Mouse (Mus musculus) left cerebral cortex, adult 9 months (tissue): ENCODE results near the gene Psmb6.
"Not testable (repeated sequence)": the region's sequence is repeated elsewhere in the genome, so short reads cannot be mapped to it uniquely, and the experiment has no call there.

Experiments used
- DNase-seq, 2 experiments: peaks; one replicate each; pipeline ENCODE4 v3.0.0; 2022; ENCODE audit warnings: low spot score in 2 of 2

The Psmb6 gene

GRCm38 (mm10) chr11:70523306-70523989 is 1.7 kb upstream of the Psmb6 start:
- not testable (repeated sequence) for DNase-seq

DNA sequence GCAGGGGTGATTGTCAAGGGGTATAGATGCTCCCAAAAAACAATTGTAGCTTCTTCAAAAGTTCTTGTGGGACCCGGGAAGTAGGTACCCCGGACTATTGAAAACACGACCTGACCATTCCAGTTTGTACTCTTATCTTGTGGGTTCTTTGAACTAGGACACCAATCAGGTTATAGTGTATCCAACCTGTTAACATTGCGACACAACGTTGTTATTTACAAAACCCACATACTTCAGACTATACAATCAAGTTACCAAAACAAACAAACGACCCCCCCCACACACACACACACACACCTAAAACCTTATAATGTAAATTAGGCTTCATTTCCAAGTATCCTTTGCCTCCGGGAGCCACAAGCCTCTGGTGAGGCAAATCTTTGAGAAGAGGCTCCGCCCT is 385 bp upstream of the Psmb6 start:
- no peak for DNase-seq

DNA sequence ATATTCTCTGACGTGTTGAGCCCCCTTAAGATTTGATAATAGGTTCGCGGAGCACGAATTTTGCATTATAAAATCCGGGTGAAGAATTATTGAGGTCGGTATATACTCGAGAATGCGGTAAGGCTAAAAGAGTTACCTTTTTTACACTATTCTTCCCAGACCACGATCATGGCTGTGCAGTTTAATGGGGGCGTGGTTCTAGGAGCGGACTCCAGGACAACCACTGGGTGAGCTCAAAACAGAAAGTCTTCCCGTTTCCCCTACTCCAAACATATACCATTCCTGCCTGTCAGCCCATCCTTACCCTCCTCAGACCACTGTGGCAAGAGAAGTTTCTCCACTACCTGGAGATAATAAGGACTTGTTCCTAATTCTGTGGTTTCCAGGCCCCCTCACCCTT is 559 bp downstream of the Psmb6 start:
- no peak for DNase-seq

DNA sequence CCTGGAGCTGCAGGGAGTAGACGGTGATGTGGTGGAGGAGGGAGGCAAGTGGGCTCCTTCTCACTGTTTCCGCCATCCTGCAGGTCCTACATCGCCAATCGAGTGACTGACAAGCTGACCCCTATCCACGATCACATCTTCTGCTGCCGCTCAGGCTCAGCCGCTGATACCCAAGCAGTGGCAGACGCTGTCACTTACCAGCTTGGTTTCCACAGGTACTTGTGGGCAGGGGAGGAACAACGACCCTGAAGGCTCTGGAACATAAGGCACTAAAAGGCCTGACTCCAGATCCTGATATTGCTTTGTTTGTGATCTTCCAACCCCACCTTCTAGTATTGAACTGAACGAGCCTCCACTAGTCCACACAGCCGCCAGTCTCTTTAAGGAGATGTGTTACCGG is 1.0 kb downstream of the Psmb6 start:
- no peak for DNase-seq

GRCm38 (mm10) chr11:70528610-70529009 is 3.4 kb downstream of the Psmb6 start:
- no peak for DNase-seq

DNA sequence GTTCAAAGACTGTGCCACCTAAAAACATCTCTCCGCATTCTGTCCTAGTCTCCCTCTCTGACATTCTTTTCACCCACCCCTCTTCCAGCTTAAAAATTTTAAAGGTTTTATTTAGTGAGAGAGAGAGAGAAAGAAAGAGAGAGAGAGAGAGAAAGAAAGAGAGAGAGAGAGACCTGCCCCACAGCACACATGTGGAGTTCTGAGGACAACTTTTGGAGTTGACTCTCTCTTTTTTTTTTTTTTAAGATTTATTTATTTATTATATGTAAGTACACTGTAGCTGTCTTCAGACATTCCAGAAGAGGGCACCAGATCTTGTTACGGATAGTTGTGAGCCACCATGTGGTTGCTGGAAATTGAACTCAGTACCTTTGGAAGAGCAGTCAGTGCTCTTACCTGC is 5.9 kb downstream of the Psmb6 start:
- not testable (repeated sequence) for DNase-seq

DNA sequence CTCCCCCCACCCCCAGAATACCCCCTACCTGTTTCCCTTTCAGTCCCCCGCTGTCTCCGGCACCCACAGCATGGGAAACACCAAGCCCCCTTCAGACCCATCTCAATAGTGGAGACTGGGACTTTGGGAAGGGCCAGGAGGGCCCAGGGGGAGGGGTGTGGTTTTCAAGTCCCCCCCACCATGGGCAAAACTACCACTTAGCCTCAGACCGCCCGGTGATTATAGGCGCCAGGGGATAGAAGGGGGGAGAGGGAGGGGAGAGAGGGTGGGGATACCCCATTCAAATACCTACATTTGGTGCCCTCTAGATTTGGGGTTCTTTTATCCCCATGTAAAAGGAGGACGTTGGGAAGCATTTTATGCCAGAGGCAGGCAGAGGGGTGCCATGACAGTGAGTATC is 7.7 kb downstream of the Psmb6 start, which contains the start of gene Gm40193:
Gene Gm40193 (minus strand): TSS at position 101 of the 400 bp plus-strand sequence.
- no peak for DNase-seq

GRCm38 (mm10) chr11:70539423-70539822 is 14.3 kb downstream of the Psmb6 start:
- no peak for DNase-seq

GRCm38 (mm10) chr11:70539877-70540587 is 14.9 kb downstream of the Psmb6 start, which contains the start of gene Pld2:
TSS of gene Pld2 (plus strand) at chr11:70540064.
- peak; percentile 36 to 79 for DNase-seq

DNA sequence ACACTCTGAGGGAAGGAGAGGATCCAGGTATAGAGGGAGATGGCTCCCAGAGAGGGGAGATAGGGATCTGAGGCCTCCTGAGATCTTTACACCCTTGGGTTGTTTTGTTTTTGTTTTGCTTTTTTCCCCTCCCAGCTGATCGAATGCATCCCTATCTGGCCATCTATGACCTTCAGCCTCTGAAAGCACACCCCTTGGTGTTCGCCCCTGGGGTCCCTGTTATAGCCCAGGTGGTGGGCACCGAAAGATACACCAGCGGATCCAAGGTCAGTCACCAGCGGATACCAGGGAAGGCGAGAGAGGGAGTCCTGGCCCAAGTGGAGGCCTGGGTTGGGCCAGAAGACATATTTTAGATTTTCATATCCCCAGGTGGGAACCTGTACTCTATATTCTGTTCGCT is 15.8 kb downstream of the Psmb6 start:
- no peak for DNase-seq

DNA sequence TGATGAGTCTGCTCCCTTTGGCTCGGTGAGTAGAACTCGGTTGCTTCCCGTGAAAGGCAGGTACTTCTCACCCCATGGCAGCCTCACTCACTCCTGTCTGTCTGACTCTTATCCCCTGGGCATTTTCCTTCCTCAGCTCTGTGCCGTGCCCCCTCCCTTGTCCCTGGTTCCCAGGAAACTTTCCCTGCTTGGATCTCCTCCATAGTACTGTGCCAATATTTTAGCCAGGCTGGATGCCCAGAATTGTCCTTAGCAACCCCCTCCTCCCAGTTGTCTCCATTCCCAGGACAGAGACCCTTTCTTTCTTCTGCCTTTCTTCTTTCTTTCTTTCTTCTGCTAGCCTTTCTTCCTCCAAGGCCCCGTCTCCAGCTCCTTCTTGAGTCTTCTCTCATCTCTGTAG is 16.2 kb downstream of the Psmb6 start:
- peak in 1 of 2 experiments; percentile 33 for DNase-seq

GRCm38 (mm10) chr11:70544496-70544895 is 19.3 kb downstream of the Psmb6 start:
- DNase-seq = no peak

GRCm38 (mm10) chr11:70551526-70551925 is 26.4 kb downstream of the Psmb6 start:
- DNase-seq = no peak

GRCm38 (mm10) chr11:70553940-70554339 is 28.8 kb downstream of the Psmb6 start:
- DNase-seq = no peak

DNA sequence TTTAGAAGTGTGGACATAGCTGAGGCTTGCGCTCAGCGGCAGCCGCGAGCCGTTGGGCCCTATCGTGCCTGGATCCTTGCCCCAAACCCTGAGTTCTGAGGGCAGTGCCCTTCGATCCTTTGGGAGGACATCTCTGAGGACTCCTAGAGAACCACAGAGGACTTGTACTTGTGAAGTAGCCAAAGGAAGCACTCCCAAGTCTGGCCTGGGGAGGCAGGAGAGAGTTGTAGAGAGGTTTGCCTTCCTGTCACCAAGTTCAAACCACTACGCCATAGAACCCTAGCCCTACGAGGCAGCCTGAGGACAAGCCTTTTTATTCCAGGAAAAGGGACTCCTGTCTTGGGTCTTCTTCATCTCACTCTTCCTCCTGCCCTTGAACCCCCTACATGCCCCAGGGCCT is 32.4 kb downstream of the Psmb6 start:
- DNase-seq = no peak

DNA sequence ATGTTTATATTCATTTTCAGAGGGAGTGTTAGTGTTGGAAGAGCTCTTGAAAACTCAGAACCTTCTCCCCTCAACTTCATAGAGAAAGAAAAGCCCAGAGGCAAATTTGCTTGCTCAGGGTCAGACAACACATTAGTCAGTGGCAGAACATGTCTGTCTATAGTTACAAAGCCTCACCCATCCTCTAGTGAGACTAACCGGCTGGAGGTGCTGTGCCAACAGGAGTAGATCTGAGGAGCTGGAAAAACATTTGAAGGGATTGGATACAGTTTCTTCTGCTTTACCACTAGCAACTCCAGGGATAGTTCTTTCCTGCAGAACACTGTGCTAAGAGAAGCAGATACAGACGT is 36.7 kb downstream of the Psmb6 start:
- no peak for DNase-seq

- DNase-seq = peak; percentile 89 to 92
Observed at GRCm38 (mm10) chr11:70562287-70562994, 37.3 kb downstream of the Psmb6 start, which contains the start of gene Mink1. TSS of gene Mink1 (plus strand) at chr11:70562881.

DNA sequence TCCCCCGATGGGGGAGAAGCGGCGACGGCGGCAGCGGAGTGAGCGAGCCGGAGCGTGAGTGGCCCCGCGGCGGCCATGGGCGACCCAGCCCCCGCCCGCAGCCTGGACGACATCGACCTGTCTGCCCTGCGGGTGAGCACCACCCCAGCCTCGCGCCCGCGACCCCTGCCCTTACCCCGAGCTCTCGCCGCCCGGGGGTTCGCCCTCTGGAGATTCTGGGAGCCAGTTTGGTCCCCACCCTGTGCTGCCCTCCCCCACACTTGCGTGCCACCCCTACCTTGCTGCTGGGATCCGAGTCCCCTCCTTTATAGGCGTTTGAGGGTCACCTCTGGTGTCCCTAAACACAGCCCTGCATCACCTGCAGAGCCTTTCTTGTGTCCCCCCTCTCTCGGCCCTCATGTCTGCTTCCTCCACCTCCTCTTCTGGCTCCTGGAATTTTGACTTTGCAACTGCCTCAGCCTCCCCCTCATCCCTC is 37.9 kb downstream of the Psmb6 start:
- DNase-seq = no peak

DNA sequence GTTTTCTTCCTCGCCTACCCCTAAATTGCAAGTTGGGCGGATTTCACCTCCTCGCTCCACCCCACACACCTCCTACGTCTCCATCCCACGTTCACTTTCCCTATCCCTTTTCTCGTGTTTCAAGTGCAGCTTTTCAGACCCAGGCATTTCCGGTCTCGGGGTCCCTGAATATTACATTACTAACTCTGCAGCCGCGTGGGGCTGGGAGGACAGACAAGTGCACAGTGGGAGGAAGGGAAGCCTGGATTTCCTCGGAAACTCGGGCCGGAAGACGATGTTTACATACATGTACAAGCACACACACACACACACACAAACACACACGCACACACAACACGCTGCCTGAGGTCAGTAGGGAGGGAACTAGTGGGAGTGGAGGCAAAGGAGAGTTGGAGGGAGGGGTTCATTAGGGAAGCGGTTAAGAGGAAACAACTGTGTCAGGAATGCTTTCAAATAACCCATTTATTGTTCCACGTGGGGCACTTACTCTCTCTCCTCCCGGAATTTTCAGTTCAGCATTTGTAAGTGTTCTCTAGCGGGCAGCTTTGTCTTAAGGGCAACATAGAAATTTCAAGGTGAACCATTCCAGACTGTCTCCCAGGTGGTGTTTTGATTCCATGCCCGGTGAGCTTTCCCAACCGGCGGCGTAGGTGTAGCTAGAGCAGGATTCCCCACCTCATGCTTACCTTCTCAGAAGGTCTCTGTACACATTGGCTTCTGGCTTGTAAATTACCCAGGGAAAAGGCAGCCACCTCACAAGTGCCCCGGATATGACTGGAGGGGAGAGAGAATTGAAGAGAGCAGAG is 38.5 kb downstream of the Psmb6 start:
- no peak for DNase-seq

GRCm38 (mm10) chr11:70564276-70564873 is 39.2 kb downstream of the Psmb6 start:
- DNase-seq = no peak

DNA sequence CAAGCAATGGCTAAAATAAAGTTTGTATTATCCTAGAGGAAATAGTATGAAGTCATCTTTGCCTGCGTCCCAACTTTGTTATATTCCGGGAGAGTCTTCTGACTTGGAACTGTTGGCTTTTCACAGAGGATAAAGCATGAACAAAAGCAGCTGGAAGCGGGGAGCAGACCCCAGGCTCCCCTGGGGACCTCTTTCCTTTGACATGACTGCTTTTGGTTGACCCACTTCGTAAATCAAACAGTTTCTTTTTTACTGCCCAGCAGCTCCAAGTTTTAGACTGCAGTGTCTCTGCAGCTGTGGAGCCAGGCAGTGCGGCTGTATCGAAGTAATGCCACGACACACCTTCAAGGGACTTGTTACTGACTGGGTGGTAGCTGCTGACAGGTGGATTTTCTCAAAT is 41.4 kb downstream of the Psmb6 start:
- no peak for DNase-seq
